In the genomic region with DNA sequence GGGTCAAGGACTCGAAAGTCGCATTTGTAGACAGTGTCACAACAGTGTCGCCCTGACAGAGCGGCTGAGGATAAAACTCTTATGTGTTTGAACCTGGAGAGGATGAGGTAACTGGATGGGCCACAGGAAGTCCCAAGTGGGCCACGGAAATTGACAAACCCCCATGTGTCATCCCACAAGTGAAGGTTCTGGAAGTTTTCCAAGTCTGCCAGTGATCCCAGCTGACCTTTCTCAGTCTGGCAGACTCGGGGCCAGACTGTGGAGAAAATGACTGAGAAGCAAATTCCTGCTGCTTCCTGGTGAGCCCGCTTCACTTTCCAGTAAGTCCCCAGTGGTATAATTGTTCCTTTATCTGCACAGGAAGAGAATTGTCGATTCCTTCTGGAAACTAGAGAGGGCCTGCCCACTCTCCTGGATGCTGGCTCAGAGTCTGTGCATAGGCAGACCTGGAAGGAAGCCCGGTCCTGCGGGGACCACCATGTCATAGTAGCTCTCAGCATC, we compare ENCODE assay signal across 8 mouse cellular contexts. TPM values are rescaled to one million over a fixed set of nuclear protein-coding genes. Genes with fewer than 3 reads are reported as not detected.
DNase-seq lines count a peak whose midpoint lies in the region; ATAC-seq lines count a peak whose summit lies in the region.

No protein-coding gene starts in this region.

- no peak overlapping the region for H3K4me2 ChIP-seq in stomach, embryonic 16.5 days (ENCODE audit: low read depth, low read length)
- no peak overlapping the region for H3K4me2 ChIP-seq in forebrain, embryonic 16.5 days (ENCODE audit: low read length)

- 0 out of 2 replicates have a peak overlapping the region, but pooled peaks have one; percentile 73 for H3K27ac ChIP-seq in heart, embryonic 10.5 days
- peak overlapping the region; percentile 5; the same call in 1 of the 2 replicates for H3K27ac ChIP-seq in stomach, embryonic 16.5 days (ENCODE audit: low read length)
- no peak overlapping the region for H3K27ac ChIP-seq in forebrain, embryonic 16.5 days (ENCODE audit: low read length)

- H3K9me3 ChIP-seq in heart, embryonic 10.5 days: no peaks in the 10 kb centered on the region
- no peaks in the 10 kb centered on the region for H3K9me3 ChIP-seq in stomach, embryonic 16.5 days (replicated peaks; ENCODE audit: control insufficient read depth, low read length)
- no peaks in the 10 kb centered on the region for H3K9me3 ChIP-seq in forebrain, embryonic 16.5 days (ENCODE audit: control insufficient read depth, low read length)

- WGBS in heart, embryonic 10.5 days: 51% methylated on average over 10 of the region's 10 CpGs
- 57% methylated on average over 10 of the region's 10 CpGs for WGBS in stomach, embryonic 16.5 days
- 69% methylated on average over 10 of the region's 10 CpGs for WGBS in forebrain, embryonic 16.5 days

- 0 out of 2 replicates have a peak, but pooled peaks have one; percentile 10 for ATAC-seq in stomach, embryonic 16.5 days (ENCODE audit: insufficient read depth, low FRiP score)
- ATAC-seq in forebrain, embryonic 16.5 days: no peak

- H3K4me1 ChIP-seq in heart, embryonic 10.5 days: peaks cover 14% of the 10 kb centered on the region
- H3K4me1 ChIP-seq in stomach, embryonic 16.5 days (ENCODE audit: control insufficient read depth, insufficient read depth, low read length): peaks cover 15% of the 10 kb centered on the region
- peaks cover 11% of the 10 kb centered on the region; the same call in 1 of the 2 replicates for H3K4me1 ChIP-seq in forebrain, embryonic 16.5 days (replicated peaks; ENCODE audit: control insufficient read depth, insufficient read depth, low read length)

- DNase-seq in ovary, postnatal 36 days (ENCODE audit: low spot score): peak; percentile 4
- DNase-seq in ovary, postnatal 10 days (ENCODE audit: low spot score): no peak
- DNase-seq in heart, embryonic 10.5 days (ENCODE audit: low spot score): no peak
- peak; percentile 54 to 68 for DNase-seq in kidney, postnatal 25 days
- DNase-seq in gastrocnemius, postnatal 10 days: no peak
- DNase-seq in thymus, postnatal 14 days: no peak

- no peaks in the 10 kb centered on the region for H3K27me3 ChIP-seq in heart, embryonic 10.5 days (ENCODE audit: insufficient read depth, poor library complexity, severe bottlenecking)
- no peaks in the 10 kb centered on the region for H3K27me3 ChIP-seq in stomach, embryonic 16.5 days (ENCODE audit: control insufficient read depth, insufficient read depth, low read length)
- no peaks in the 10 kb centered on the region for H3K27me3 ChIP-seq in forebrain, embryonic 16.5 days (replicated peaks; ENCODE audit: control insufficient read depth, insufficient read depth, low read length)

- no peak overlapping the region for H3K9ac ChIP-seq in stomach, embryonic 16.5 days (ENCODE audit: low read length)
- no peak overlapping the region for H3K9ac ChIP-seq in forebrain, embryonic 16.5 days (replicated peaks; ENCODE audit: low read depth, low read length)

- no peaks in the 10 kb centered on the region for H3K36me3 ChIP-seq in heart, embryonic 10.5 days
- no peaks in the 10 kb centered on the region for H3K36me3 ChIP-seq in stomach, embryonic 16.5 days (ENCODE audit: control insufficient read depth, insufficient read depth, low read length)
- H3K36me3 ChIP-seq in forebrain, embryonic 16.5 days (ENCODE audit: control insufficient read depth, insufficient read depth): no peaks in the 10 kb centered on the region

- no peak overlapping the region for H3K4me3 ChIP-seq in heart, embryonic 10.5 days
- H3K4me3 ChIP-seq in stomach, embryonic 16.5 days (replicated peaks; ENCODE audit: low read length): no peak overlapping the region
- H3K4me3 ChIP-seq in forebrain, embryonic 16.5 days (replicated peaks; ENCODE audit: low read length): no peak overlapping the region

RNA-seq across cellular contexts. Expression of a gene that starts 47.0 kb away (rescaled TPM):
- polyA plus RNA-seq in heart, embryonic 10.5 days (2016; fragmentation: Nextera tagmentation; extraction: Ambion mirVana): 0.34 and 0.58 TPM in 2 replicates
- 0.69 and 0.70 TPM in 2 replicates for polyA plus RNA-seq in stomach, embryonic 16.5 days (2015; fragmentation: Nextera tagmentation; extraction: Ambion mirVana)
- total RNA-seq in gastrocnemius, postnatal 10 days (2021): 1 to 10 TPM; 1.2 to 1.4 TPM
- 0.23 and 0.39 TPM in 2 replicates for polyA plus RNA-seq in forebrain, embryonic 16.5 days (2015; fragmentation: Nextera tagmentation; extraction: Ambion mirVana)

Comparison
In these comparisons a context has a peak if more than half of its experiments do, and no peak if none do; other contexts are left out.
1. DNase-seq: peak in ovary, postnatal 36 days (single experiment) and kidney, postnatal 25 days (2 of 2); none in ovary, postnatal 10 days (single experiment), heart, embryonic 10.5 days (single experiment), gastrocnemius, postnatal 10 days (single experiment) and thymus, postnatal 14 days (single experiment).